Mouse (Mus musculus) cortical plate, adult 2 months (tissue): Measurements from ENCODE around the gene Stc2. TPM values are rescaled to one million over a fixed set of nuclear protein-coding genes. Genes with fewer than 3 reads are reported as not detected.

ENCODE experiments used
- H3K27ac ChIP-seq: fragments of 200-500 bp; 2 replicates; pipeline ENCODE4 v1.5.1; 2012; ENCODE audit warnings: low read length, control low read depth, inconsistent platforms; ENCODE audit not compliant: insufficient read depth
- H3K4me1 ChIP-seq: fragments of 200-500 bp; 2 replicates; pipeline ENCODE4 v1.6.1; 2011; ENCODE audit warnings: low read length; ENCODE audit not compliant: control insufficient read depth, insufficient read depth
- H3K4me3 ChIP-seq: fragments of 200-500 bp; 2 replicates; pipeline ENCODE4 v1.5.1; 2011; ENCODE audit warnings: mild to moderate bottlenecking, low read length, control low read depth; ENCODE audit not compliant: insufficient read depth
- CTCF ChIP-seq: fragments of 200-500 bp; IDR thresholded peaks from 2 replicates; pipeline ENCODE4 v1.5.1; 2011; ENCODE audit warnings: mild to moderate bottlenecking, control low read depth, low read length; ENCODE audit not compliant: insufficient read depth; ENCODE audit errors: extremely low read depth
- POLR2A ChIP-seq: fragments of 200-500 bp; IDR thresholded peaks from 2 replicates; pipeline ENCODE4 v1.6.1; 2011; ENCODE audit warnings: mild to moderate bottlenecking, low read length, control low read depth; ENCODE audit not compliant: insufficient read depth; ENCODE audit errors: extremely low read depth
- polyA plus RNA-seq: library from polyadenylated mRNA; depleted of rRNA; stranded (reverse); fragments of >200 nt; gene quantifications from 2 replicates; pipeline ENCODE4 v1.2.3, GENCODE M21; 2012

Stc2 gene
- polyA plus RNA-seq, 1 experiment: 1.2 TPM

DNA sequence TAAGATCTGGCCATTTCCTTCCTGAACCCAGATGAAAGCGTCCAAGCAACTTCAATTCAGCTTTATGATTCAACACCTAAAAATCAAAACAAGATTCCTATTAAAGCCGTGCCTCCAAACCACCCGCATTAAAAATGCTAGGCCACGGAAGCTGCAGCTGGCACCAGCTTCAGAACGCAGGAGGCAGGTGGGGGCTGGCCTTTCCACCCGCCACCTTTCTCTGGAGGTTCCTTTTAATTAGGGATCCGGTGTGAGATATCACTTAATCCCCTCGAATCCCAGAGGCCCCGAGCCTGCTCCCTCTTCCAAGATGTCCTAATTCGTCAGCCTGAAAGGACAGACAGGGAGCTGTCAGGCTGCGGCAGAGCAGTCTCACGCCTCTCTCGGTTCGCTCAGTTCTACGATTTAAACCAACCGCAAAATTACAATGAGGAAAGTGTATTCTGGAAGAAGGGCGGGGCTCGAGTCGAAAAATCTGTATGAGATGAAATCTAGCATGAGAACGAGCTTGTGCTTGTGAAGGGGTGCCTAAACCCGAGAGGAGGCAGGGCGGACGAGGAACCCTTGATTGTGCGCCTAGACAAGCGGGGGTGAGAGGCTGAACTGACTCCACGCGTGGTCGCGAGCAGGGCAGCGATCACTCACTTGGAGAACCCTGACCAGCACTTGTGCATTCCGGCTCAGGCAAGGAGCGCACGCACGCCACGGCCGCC lies 1.5 kb downstream of the Stc2 start:
- H3K4me1 ChIP-seq: peaks cover 1% of the 10 kb centered on the region; the same call in 1 of the 2 replicates
- H3K4me3 ChIP-seq: peak overlapping the region; percentile 64
- no peak for TF ChIP-seq POLR2A
- no peak for TF ChIP-seq CTCF
- no peak overlapping the region for H3K27ac ChIP-seq

GRCm38 (mm10) chr11:31366827-31367226 lies 3.0 kb downstream of the Stc2 start:
- Histone ChIP-seq H3K27ac (no peak overlapping the region), H3K4me1 (0 out of 2 replicates have a peak, but pooled peaks cover 1% of the 10 kb centered on the region), H3K4me3 (no peak overlapping the region)
- no peak for TF ChIP-seq POLR2A

- 0 out of 2 replicates have a peak, but pooled peaks cover 1% of the 10 kb centered on the region for H3K4me1 ChIP-seq
- TF ChIP-seq POLR2A (no peak), CTCF (no peak)
- no peak overlapping the region for H3K4me3 ChIP-seq
- H3K27ac ChIP-seq: no peak overlapping the region
Observed at GRCm38 (mm10) chr11:31366421-31366820, 3.5 kb downstream of the Stc2 start.

- TF ChIP-seq POLR2A: no peak
- TF ChIP-seq CTCF: no peak
- no peak overlapping the region for H3K4me3 ChIP-seq
- no peak overlapping the region for H3K27ac ChIP-seq
- 0 out of 2 replicates have a peak, but pooled peaks cover 1% of the 10 kb centered on the region for H3K4me1 ChIP-seq
Observed at GRCm38 (mm10) chr11:31365981-31366380, 3.9 kb downstream of the Stc2 start.

DNA sequence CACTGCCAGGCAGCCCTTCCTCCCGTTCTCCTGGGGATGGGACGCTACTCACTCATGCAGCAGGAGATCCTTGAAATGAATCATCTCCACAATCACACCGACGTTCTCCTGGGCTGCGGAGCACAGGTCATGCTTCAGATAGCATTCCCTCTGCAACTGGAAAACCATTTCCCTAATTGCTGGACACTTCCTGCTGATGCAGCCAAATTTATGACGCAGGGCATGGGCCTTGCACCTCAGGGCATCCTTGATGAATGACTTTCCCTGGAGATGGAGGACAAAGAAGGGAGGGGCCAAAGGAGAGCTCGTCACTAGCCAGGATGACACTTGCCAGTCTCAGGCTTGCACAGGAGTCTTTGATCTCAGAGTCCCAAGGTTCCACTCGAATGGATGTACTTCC lies 4.6 kb downstream of the Stc2 start:
- H3K4me3 ChIP-seq: no peak overlapping the region
- H3K4me1 ChIP-seq: no peaks in the 10 kb centered on the region
- no peak for TF ChIP-seq CTCF
- no peak for TF ChIP-seq POLR2A
- H3K27ac ChIP-seq: no peak overlapping the region

GRCm38 (mm10) chr11:31362856-31363255 lies 7.0 kb downstream of the Stc2 start:
- H3K27ac ChIP-seq: no peak overlapping the region
- TF ChIP-seq CTCF (no peak), POLR2A (no peak)
- no peak overlapping the region for H3K4me3 ChIP-seq
- no peaks in the 10 kb centered on the region for H3K4me1 ChIP-seq

DNA sequence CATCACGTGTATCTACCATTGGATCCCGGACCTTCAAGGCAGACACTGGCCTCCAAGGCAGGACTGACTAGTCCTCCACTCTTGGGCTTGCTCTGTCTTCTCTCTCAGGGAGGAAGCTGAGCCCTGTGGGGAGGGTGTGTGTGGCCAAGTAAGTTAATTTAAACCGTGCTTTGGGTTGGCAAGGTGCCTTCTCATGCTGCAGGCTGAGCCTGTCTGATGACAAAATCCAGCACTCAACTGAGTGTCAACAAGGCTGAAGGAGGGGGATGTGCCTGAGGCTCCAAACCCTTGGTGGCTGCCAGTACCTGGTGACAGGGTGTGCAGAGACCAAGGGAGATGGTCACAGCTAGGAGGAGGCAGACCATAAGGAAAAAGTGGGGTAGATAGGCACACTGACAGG lies 7.5 kb downstream of the Stc2 start:
- Histone ChIP-seq H3K4me3 (no peak overlapping the region), H3K4me1 (no peaks in the 10 kb centered on the region), H3K27ac (no peak overlapping the region)
- TF ChIP-seq POLR2A (no peak), CTCF (no peak)

DNA sequence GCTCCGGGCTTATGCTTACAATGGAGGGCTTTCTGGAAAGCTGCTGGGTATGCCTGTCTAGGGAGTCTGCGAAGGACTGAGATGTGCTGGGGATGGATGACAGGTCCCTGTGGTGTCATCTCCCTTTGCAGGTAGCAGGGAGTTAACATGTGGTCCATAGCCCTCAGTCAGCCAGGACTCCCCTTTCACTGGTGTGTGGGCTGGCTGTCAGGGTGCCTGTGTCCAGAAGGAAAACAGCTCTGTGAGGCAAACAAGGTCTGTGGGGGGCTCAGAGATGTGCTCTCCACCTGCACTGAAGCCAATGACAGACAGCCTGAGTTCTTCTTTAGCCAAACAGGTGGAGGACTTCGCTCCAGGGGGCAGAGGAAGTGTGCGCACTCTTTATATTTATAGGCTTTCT lies 8.8 kb downstream of the Stc2 start:
- Histone ChIP-seq H3K4me3 (no peak overlapping the region), H3K4me1 (no peaks in the 10 kb centered on the region), H3K27ac (no peak overlapping the region)
- TF ChIP-seq CTCF (no peak), POLR2A (no peak)

GRCm38 (mm10) chr11:31359283-31359902 lies 10.5 kb downstream of the Stc2 start:
- TF ChIP-seq CTCF (no peak), POLR2A (no peak)
- H3K27ac ChIP-seq: no peak overlapping the region
- H3K4me1 ChIP-seq: no peaks in the 10 kb centered on the region
- no peak overlapping the region for H3K4me3 ChIP-seq

DNA sequence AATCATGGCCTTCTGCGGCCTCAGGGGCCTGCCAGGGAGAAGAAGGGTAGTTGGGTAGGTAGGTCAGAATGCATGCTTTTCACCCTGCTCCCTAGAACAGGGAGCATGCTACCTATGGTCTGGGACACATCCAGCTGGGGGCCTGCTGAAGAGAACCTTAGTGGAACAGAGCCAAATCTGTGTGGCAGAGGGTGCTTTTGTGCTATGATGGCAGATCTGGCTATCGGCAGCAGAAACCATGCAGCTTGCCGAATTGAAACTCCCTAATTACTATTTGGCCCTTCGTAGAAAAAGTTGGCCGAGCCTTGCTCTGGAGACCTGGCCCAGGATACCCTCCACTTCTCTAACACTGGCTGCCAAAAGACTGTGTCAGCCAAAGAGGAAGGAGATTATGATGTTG lies 11.4 kb downstream of the Stc2 start:
- H3K4me3 ChIP-seq: no peak overlapping the region
- no peak for TF ChIP-seq CTCF
- TF ChIP-seq POLR2A: no peak
- H3K27ac ChIP-seq: no peak overlapping the region
- no peaks in the 10 kb centered on the region for H3K4me1 ChIP-seq
